Mouse (Mus musculus): Measurements from ENCODE around the gene Snapc5.
"Not testable (repeated sequence)": the region's sequence is repeated elsewhere in the genome, so short reads cannot be mapped to it uniquely, and the experiment has no call there.

Gene Snapc5

DNA sequence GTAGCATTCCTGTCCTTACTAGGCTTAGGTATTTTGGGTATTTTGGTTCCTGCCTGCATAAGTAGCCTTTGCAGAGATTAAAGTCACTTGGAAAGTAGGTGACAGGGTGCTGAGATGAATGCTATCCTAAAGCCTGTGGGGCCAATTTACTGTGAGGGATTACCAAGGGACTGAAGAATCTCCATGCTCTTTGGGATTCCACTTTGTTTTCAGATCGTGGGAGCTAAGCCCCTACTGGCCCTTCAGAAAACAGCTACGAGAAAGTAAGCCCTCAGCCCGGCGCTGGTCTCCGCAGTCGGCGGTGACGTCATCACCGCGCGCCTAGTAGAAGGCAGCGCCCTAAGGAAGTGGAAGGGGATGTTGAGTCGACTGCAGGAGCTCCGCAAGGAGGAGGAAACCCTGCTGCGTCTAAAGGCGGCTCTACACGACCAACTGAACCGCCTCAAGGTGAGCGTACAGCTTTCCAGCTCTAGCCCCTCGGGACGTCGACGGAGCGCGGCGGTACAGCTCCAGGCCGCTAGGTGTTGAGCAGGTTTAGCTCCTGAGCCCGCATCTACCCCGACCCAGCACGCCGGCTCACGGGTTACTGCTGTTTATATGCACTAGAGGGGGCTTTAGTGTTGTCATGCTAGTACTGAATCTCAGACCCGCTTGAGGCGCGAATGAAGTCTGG, at the start of gene Snapc5:
Gene Snapc5, plus strand, starts transcription at position 301 of the 673 bp plus-strand sequence.
- peak; percentile 92 for DNase-seq

DNA sequence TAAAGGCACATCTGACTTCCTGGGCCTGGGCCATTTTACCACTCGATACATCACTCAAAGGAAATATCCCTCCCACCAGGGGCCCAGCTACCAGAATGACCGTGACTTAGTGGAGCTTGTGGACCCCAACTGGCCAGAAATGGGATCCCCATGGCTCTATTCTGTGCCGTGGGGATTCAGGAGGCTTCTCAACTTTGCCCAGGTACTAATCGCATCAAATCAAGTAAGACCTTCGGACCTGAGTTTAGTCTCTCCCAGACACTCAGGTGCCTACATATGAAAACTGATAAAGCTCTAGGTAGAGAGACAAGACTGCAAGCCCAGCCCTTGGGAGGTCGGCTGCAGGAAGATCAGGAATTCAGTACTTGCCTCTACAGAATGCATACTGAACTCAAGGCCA, 47.5 kb upstream of the Snapc5 start:
- DNase-seq = no peak

DNA sequence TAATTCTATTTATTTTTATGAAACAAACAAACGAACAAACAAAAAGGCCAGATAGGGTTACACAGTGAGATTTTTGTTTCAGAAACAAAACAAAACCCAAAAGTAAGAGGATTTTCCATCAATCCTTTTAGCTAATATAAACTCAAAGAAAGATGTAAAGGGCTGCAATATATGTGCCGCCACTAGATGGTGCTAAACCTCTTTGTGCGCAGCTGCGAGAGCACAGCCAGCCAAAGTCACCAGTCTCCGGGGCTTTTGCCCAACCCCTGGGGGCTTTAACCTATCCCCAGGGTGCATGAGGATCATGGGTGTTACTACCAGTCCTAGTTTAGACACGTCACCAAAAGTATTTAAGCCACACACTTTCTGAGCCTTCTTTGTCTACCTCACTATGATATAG, 40.2 kb upstream of the Snapc5 start:
- DNase-seq = peak; percentile 62

DNA sequence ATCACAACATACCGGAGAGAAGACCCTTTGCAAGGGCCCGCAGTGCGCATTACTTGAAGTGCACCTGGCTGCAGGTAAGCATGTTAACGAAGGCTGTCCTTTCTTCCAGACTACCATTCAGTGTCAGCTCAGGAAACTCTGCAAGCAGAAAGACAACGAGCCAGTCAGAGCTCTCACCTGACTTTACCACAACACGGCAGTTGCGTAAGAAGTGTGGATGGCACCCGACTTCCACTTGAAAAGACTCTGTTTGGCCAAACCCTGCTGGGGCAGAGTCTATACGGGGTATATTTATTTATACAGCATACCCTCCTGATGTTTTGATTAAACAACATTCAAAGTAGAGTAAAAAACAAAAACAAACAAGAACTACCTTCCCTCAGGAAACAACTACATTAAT, 39.2 kb upstream of the Snapc5 start:
- no peak for DNase-seq

DNA sequence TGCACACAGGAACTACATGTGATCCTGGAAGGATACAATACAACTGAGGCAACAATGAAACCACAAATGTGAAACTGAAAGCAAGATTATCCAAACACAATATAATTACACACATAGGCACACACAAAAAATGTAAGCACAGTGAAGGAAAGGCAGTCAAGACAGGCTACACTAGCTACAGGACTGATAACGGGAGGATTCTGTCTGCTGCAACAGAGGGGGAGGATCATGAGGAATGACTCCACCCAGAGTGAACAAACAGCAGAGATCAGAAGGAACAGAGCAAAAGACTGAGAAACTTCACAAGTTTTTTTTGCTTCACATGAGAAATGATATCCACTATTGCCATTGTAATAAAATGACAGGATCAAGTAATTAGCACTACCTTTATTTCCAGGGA, 22.4 kb upstream of the Snapc5 start:
- no peak for DNase-seq

DNA sequence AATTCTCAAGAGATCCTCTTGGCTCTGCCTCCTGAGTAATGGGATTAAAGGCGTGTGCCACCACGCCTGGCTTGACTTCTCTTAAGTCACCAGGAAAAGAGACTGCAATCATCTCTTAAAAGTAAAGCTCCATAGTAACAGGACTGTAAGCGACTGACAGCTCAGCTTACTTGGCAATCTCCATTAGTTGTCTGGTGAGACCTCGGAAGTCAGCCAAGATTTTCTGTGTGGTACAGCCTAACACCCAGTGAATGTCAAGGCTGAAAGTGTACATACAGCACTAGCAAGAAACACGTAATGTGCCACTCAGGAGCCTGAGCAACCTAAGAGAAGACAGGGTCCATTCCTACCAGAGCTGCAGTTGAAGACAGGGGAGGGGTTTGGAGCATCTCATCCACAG, 18.6 kb upstream of the Snapc5 start:
- DNase-seq = no peak

DNA sequence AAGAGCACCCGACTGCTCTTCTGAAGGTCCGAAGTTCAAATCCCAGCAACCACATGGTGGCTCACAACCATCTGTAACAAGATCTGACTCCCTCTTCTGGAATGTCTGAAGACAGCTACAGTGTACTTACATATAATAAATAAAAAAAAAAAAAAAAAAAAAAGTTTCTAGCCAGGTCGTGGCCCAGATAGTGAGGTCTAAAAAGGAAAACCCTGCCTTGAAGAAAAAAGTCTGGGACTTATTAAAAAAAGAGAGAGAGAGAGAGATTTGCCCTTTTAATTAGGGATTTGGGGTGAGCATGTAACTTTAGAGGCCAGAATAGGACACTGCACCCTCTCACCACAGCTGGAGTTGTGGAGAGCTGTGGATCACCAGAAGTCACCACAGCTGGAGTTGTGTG, 9.1 kb upstream of the Snapc5 start:
- DNase-seq = not testable (repeated sequence)

DNA sequence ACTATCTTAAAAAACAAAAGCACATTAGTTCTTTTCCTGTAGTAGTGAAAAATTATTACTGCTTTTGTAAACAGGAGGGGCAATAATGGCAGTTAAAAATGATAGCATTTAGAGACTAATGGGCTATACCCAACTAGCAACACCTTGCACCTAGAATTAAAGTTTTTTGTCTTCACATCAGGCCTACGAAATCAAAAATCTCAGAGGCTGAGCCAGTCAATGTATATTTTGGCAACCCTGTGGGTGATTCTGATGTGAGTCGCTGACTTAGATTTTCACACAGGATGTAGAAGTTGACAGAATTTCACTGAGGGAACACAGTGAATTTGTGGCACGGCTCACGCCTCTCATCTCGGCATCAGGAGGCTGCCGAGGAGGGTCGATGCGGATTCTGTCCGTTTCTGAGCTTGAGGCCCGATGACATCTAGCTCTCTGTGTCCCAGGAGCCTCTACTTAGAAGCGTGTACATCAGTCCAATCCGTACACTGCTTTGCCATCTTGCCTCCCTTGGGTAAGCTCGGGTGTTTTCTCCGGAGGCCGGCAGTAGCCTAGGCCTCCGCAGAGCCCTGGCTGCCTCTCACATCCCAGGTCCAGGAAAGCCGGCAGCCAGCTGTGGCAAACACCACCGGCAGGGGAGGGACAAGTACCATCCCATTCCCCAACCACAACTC, 6.8 kb upstream of the Snapc5 start:
- no peak for DNase-seq

DNA sequence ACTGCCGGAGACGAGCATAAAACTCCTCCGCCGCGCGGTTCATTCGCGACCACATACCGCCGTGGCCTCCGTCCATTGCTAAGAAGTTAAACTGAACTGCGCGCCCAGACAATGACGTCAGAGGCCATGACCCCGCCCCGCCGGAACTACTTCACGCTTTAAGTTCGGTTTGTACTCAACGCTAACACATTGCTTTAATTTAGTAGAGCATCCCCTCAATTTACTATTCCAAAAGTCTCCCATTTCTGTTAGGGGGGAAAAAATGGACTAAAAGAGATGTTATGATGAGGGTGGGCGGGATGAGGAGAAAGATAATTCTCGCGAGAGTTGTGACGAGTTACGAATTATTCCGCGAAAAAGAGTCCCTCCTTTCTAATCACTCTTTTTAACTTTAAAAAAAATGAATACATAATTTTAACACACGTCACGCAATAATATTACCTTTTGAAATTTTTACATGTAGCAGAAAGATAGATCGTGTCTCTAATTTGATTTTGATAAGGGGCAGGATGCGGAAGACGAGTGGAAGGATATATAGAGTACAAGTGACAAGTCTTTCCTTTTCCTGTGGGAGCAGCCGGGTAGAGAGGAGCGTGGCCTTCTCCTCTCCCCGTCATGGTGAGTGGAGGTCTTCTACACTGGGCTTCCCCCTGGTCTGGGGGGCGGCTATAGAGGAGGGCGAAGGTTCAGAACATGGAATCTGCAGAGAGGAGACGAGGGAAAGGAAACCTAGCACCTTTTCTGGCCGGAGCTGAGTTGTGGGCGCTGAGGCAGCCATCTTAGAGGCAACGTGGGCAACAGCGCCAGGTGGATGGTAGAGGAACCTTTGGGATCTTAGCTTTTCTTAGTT, 6.0 kb upstream of the Snapc5 start, which contains the start of the genes Zwilch and Rpl4:
Gene Zwilch, minus strand, starts transcription at position 289 of the 850 bp plus-strand sequence.
Gene Rpl4, plus strand, starts transcription at position 560 of the 850 bp plus-strand sequence.
- DNase-seq = peak; percentile 85

DNA sequence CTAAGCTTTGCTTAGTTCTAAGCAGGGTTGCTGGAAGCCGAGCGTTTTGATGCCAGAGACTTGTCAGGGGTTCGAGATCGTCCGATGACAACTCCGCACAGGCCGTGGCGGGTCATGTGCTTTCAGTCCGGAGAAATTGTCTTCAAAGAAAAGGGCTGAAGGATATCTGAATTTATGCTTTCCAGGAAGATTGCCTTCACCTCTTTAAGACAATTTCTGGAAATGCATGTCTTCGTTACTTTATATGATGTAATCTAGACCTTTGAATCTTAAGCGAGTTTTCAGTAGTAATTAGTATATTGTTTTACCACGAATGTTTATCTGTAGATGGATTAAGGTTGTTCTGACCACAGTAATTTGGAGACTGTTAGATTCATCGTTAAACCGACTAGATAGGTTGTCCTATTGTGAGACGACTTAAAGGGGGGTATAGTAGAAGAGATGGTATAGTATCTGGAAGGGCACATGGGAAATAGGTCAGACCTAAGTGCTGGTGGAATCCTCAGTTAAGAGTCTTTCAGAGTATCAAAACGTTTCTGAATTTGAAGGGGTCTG, 5.3 kb upstream of the Snapc5 start:
- no peak for DNase-seq

DNA sequence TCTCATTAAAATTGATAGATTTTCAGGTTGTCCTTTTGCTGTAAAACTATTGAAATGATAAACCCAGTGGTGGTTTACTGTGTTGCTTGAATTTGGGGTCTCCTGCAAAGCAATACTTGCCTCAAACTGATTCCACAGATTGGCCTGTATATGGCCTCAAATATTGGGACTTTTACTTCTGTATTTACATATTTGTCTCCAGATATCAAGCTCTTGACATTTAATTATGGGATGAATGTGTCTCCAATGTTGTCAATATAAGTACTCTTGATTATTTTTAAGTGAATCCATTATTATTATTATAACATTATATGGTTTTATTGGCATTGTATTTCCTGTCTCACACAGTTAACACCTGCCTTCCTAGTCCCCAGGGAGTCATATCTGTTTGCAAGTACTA, 4.7 kb upstream of the Snapc5 start:
- DNase-seq = no peak

DNA sequence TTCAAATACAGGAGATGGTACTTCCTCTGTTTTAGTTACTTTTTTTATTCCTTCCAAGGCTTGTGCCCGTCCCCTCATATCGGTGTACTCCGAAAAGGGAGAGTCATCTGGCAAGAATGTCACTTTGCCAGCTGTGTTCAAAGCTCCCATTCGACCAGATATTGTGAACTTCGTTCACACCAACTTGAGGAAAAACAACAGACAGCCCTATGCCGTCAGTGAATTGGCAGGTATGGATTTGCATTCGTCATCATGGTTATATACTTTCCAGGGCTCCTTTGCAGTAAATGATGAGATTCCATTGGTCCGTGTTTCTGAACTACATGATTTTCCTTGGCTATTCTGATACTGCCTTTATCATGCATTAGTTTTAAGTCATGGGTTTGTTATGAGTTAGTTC, 4.3 kb upstream of the Snapc5 start:
- no peak for DNase-seq

DNA sequence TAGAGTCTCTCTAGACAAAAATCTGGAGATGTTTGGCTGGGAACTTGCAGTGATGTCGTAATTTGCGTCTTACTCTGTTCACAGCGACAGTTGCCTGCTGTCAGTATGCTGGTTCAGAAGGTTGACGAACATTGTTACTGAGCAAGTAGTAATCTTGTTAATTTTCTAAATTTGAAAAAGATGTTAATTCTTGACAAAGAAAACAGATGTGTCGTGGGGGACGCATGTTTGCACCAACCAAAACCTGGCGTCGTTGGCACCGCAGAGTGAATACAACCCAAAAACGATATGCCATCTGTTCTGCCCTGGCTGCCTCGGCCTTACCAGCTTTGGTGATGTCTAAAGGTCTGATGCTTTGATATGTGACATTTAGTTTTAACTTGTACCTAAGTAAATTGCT, 3.7 kb upstream of the Snapc5 start:
- no peak for DNase-seq

DNA sequence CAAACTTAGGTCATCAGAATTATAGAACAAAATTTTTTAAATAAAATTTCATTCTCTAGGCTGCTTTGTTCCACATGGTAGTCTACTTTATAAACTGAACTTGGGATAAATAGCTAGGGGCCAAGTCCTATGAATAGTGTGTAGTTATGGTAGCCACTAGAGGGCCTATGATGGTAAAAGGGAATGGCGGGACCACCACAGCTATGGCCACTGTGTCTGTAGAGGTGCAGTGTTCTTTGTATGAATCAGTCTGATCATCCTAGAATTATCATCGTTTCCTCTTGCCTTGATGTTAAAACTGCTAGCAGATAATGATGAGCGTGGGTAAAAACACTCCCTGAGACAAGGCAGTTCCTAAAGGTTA, 482 bp upstream of the Snapc5 start:
- DNase-seq = no peak

DNA sequence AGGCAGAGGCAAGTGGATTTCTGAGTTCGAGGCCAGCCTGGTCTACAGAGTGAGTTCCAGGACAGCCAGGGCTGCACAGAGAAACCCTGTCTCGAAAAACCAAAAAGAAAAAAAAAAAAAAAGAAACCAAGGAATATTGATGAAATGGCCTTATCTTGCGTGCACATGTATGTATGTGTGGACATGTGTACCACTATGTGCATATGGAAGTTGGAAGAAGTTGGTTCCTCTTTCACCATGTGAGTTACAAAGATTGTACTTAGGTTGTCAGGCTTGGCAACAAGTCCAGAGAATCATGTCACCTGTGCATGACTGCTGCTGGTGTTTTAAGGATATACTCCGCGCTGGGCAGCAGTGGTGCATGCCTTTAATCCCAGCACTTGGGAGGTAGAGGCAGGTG, 4.2 kb downstream of the Snapc5 start:
- not testable (repeated sequence) for DNase-seq

DNA sequence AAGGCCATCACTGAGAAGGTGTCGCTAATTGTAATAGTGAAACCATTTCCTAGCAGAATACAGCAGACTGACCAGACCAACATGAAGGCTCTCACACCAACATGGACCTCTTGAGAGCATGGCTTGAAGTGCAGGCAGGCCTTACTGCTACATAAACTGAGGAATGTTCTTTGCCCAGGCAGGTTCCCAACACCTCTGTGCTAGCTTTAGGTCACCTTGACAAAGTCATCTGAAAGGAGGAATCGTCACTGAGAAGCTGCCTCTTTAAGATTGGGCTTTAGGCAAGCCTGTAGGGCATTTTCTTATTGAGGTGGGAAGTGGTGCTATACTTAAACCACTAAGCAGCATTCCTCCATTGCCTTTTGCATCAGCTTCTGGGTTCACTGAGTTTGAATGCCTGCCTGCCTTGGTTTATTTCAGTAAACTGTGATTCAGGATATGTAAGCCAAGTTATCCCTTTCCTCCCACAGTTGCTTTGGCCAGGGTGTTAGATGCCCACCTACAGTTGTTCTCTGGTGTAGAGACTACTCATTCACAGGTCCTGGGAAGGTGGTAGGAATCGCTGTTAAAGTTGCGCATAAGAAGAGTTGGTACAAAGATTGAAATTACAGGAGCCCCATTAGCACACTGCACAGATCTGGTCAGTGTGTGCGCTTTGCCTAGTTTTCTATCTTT, 5.2 kb downstream of the Snapc5 start:
- DNase-seq = no peak

DNA sequence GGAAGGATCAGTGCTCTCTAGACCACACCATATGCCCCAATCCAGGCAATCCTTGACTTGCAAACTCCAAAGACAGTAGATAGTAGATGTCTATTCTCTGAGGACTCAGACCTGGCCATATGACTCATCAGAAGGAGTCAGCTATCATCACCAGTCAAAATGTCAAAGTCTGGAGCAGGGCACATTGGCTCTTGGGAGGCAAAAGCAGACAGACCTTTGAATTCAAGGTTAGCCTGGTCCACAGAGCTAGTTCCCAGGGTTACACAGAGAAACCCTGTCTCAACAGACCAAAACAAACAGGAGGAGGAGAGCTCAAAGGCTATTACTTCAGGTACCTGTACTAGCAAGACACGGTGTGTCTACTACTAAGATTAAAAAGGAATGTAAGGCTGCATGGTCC, 14.8 kb downstream of the Snapc5 start:
- no peak for DNase-seq

DNA sequence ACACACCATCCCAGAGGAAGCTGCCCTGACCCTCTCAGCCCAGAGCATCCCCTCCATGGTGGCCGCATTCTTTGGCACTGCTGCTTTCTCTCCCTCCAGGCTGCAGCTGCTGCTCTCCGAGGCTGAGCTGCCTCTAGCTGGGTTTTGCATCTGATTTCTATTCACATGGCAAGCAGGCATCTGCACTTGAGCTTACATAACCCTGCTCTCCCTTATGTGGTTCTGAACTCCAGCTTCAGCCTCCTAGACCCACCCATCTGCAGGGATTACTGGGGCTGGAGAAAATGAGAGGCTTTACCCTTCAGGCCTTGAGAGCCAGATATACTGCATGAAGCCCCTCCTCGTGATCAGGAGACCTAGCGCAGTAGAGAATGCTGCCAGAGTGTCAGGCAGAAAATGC, 16.5 kb downstream of the Snapc5 start:
- no peak for DNase-seq

DNA sequence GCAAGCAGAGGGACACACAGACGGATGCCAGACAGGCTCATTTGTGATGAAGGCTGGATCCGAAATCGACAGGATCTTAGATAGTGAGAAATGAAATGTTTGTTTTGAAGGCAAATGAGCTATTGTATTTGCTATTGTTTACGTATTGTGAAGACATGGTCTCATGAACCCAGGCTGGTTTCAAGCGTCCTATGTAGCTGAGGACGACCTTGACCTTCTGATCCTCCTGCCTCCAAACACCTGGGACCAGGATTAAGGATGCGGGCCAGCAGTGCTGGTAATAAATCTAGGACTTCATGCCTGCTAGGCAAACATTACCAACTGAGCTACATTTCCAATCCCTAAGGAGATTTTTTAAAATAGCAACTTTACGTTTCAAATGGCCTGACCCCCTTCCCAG, 18.4 kb downstream of the Snapc5 start:
- no peak for DNase-seq

DNA sequence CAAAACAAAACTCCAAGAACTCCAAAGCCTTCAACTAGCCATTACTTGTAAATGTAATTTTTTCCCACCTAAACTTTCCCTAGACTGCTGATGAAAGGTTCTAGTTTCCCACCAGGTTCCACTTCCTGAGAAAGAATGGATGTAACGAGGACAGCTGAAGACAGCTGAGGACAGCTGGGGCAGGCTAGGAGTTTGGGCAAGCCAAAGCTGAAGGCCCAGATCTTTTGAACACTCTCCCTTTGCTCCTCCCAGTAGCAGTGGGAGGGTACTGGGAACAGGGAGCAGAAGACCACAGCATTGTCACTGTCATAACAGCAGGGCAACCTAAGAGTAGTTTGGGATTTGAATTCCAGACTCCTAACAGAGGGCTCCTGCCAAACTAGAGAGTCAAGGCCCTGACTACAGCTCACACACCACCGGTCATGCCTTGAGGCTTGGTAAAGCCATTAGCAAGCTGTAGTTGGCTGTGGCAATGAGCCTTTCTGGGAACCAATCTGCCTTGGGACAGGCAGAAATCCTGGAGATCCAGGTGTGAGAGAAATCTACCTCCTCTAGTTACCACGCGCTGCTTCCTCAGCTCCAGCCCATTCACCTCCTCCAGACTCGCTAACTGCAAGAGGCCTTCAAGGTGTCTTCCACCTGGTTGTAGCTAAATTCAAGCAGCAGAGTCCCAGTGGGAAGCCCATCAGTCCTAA, 19.1 kb downstream of the Snapc5 start:
- DNase-seq = no peak

DNA sequence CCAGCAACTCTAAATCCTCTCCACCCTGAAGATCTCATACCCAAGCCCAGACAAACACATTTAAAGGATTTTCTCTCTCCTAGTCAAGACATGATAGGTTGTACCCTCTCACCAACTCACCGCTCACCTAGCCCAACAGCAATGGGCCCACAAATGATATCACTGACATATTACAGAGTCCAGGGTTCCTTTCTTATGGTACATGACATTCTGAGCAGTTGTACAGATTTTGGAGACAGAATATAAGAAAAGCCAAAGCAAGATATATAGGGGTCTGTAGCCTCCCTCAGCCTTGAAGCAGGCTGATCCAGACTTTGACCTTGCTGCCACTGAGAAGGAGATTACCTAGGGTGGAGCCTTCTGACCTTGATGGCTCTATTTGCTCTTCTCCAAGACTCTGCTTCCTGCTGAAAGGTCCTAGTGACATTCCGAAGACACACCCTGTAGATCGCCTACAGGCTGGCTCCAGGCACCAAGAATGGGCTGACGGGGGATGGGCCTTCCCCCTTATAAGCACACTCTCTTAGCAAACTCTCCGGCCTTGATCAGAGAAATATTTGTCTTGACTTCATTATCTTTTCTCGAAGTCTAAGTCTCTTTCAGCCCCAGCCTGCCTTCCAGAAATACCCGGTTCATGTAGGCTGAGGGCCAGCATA, 19.8 kb downstream of the Snapc5 start:
- not testable (repeated sequence) for DNase-seq

DNA sequence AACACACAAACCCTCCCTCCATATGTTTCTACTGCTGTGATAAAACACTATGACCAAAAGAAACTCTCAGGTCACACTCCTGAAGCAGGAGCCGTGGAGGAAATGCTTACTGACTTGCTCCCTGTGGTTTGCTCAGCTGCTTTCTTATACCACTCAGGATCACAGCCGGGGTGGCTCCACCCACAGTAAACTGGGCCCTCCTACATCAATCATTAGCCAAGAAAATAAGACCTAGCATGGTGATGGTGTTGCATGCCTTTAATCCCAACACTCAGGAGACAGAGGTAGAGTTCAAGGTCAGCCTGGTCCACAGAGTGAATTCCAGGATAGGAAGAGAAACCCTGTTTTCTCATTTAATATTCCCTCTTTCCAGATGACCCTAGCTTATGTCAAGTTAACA, 20.8 kb downstream of the Snapc5 start:
- DNase-seq = no peak
